Mouse (Mus musculus) hindbrain, embryonic 15.5 days (tissue): ENCODE measurements around the gene Sh3bp2. TPM values are rescaled to one million over a fixed set of nuclear protein-coding genes. Genes with fewer than 3 reads are reported as not detected.
A peak's percentile ranks its signal among the peaks of the same experiment; 100 is the strongest.
"Not testable (repeated sequence)": the region's sequence is repeated elsewhere in the genome, so short reads cannot be mapped to it uniquely, and the experiment has no call there.

ENCODE experiments used
- ATAC-seq: fragments of 200-750 bp; cut with Nextera tagmentation; 2 replicates; pipeline ENCODE4 v1.8.0; 2017; ENCODE audit warnings: low read depth, moderate number of reproducible peaks, moderate TSS enrichment; ENCODE audit not compliant: low FRiP score
- H3K27ac ChIP-seq: fragments of 300-500 bp; sonication (generic); replicated peaks from 2 replicates; pipeline ENCODE4 v1.5.1; 2015; ENCODE audit warnings: mild to moderate bottlenecking, inconsistent platforms
- H3K27me3 ChIP-seq: fragments of 300-500 bp; sonication (generic); 2 replicates; pipeline ENCODE4 v1.6.1; 2015; ENCODE audit warnings: control low read depth, inconsistent platforms
- H3K36me3 ChIP-seq: fragments of 300-500 bp; sonication (generic); 2 replicates; pipeline ENCODE4 v1.6.1; 2015; ENCODE audit warnings: control low read depth, inconsistent platforms
- H3K4me1 ChIP-seq: fragments of 300-500 bp; sonication (generic); replicated peaks from 2 replicates; pipeline ENCODE4 v1.6.1; 2015; ENCODE audit warnings: control low read depth, inconsistent platforms
- H3K4me2 ChIP-seq: fragments of 300-500 bp; sonication (generic); 2 replicates; pipeline ENCODE4 v1.6.1; 2015; ENCODE audit warnings: moderate library complexity, mild to moderate bottlenecking, inconsistent platforms
- H3K4me3 ChIP-seq: fragments of 300-500 bp; sonication (generic); 2 replicates; pipeline ENCODE4 v1.5.1; 2015; ENCODE audit warnings: mild to moderate bottlenecking, inconsistent platforms
- H3K9ac ChIP-seq: fragments of 300-500 bp; sonication (generic); 2 replicates; pipeline ENCODE4 v1.6.1; 2015; ENCODE audit warnings: inconsistent platforms
- H3K9me3 ChIP-seq: fragments of 300-500 bp; sonication (generic); 2 replicates; pipeline ENCODE4 v1.6.1; 2016; ENCODE audit warnings: control low read depth, inconsistent platforms
- WGBS: fragments of 180-500 bp; shearing (Covaris S2); methylation state at CpG from one replicate; pipeline ENCODE4 v1.1.7; 2015; 5-methylcytosine and 5-hydroxymethylcytosine counted together
- polyA plus RNA-seq: library from polyadenylated mRNA; unstranded; fragments of >200 nt; fragmentation: Nextera tagmentation; extraction: Ambion mirVana; gene quantifications from 2 replicates; pipeline ENCODE4 v1.2.1, GENCODE M21; 2015

Sh3bp2 gene
- polyA plus RNA-seq, 1 experiment from 2014 or later, result 20.6 TPM

- H3K9ac ChIP-seq, result peak overlapping the region; percentile 97
- peaks cover 24% of the 10 kb centered on the region for H3K4me1 ChIP-seq
- ATAC-seq, result peak; percentile 36
- H3K36me3 ChIP-seq, result peaks cover 16% of the 10 kb centered on the region
- peak overlapping the region; percentile 82 for H3K27ac ChIP-seq
- WGBS, result 28% methylated on average over 8 of the region's 8 CpGs
- H3K4me2 ChIP-seq, result peak overlapping the region; percentile 73
- no peaks in the 10 kb centered on the region for H3K27me3 ChIP-seq
- peak overlapping the region; percentile 85 for H3K4me3 ChIP-seq
- no peaks in the 10 kb centered on the region for H3K9me3 ChIP-seq
Measured at GRCm38 (mm10) chr5:34549135-34549482, 23.5 kb downstream of the Sh3bp2 start.

GRCm38 (mm10) chr5:34549483-34550221 lies 24.0 kb downstream of the Sh3bp2 start:
- Histone ChIP-seq H3K4me3 (peak overlapping the region; percentile 85), H3K9me3 (no peaks in the 10 kb centered on the region), H3K27ac (peak overlapping the region; percentile 82), H3K9ac (peak overlapping the region; percentile 97), H3K4me1 (peaks cover 24% of the 10 kb centered on the region), H3K36me3 (peaks cover 20% of the 10 kb centered on the region), H3K4me2 (peak overlapping the region; percentile 73), H3K27me3 (no peaks in the 10 kb centered on the region)
- ATAC-seq, result peak; percentile 94
- WGBS, result under 1% methylated on average over 42 of the region's 49 CpGs

- no peaks in the 10 kb centered on the region for H3K9me3 ChIP-seq
- H3K4me3 ChIP-seq, result peak overlapping the region; percentile 85
- peaks cover 24% of the 10 kb centered on the region for H3K4me1 ChIP-seq
- H3K4me2 ChIP-seq, result peak overlapping the region; percentile 73
- H3K36me3 ChIP-seq, result peaks cover 25% of the 10 kb centered on the region
- H3K9ac ChIP-seq, result peak overlapping the region; percentile 97
- 5% methylated on average over 6 of the region's 6 CpGs for WGBS
- peak; percentile 4; the same call in 1 of the 2 replicates for ATAC-seq
- H3K27me3 ChIP-seq, result no peaks in the 10 kb centered on the region
- H3K27ac ChIP-seq, result peak overlapping the region; percentile 82
Measured at GRCm38 (mm10) chr5:34550251-34550650, 24.6 kb downstream of the Sh3bp2 start.

GRCm38 (mm10) chr5:34551821-34552220 lies 26.2 kb downstream of the Sh3bp2 start:
- WGBS, result 85% methylated on average over 4 of the region's 4 CpGs
- Histone ChIP-seq H3K9ac (no peak overlapping the region), H3K27ac (no peak overlapping the region), H3K9me3 (no peaks in the 10 kb centered on the region), H3K36me3 (peaks cover 39% of the 10 kb centered on the region), H3K27me3 (no peaks in the 10 kb centered on the region), H3K4me3 (no peak overlapping the region), H3K4me1 (peaks cover 24% of the 10 kb centered on the region), H3K4me2 (no peak overlapping the region)
- no peak for ATAC-seq

- Histone ChIP-seq H3K4me3 (no peak overlapping the region), H3K4me1 (peaks cover 6% of the 10 kb centered on the region), H3K4me2 (no peak overlapping the region), H3K9ac (no peak overlapping the region), H3K27ac (no peak overlapping the region), H3K27me3 (no peaks in the 10 kb centered on the region), H3K9me3 (no peaks in the 10 kb centered on the region), H3K36me3 (peaks cover 45% of the 10 kb centered on the region)
- WGBS, result 85% methylated on average over 1 of the region's 1 CpGs
- ATAC-seq, result no peak
Measured at GRCm38 (mm10) chr5:34563854-34564253, 38.2 kb downstream of the Sh3bp2 start.

- no peak overlapping the region for H3K4me2 ChIP-seq
- 88% methylated on average over 4 of the region's 4 CpGs for WGBS
- H3K9ac ChIP-seq, result no peak overlapping the region
- no peaks in the 10 kb centered on the region for H3K27me3 ChIP-seq
- peaks cover 41% of the 10 kb centered on the region for H3K36me3 ChIP-seq
- H3K4me3 ChIP-seq, result no peak overlapping the region
- no peak overlapping the region for H3K27ac ChIP-seq
- no peaks in the 10 kb centered on the region for H3K9me3 ChIP-seq
- ATAC-seq, result no peak
- H3K4me1 ChIP-seq, result peaks cover 6% of the 10 kb centered on the region
Measured at GRCm38 (mm10) chr5:34564291-34564690, 38.7 kb downstream of the Sh3bp2 start.

GRCm38 (mm10) chr5:34565545-34566283 lies 40.1 kb downstream of the Sh3bp2 start:
- no peak overlapping the region for H3K9ac ChIP-seq
- peaks cover 27% of the 10 kb centered on the region for H3K36me3 ChIP-seq
- peak; percentile 66; the same call in 1 of the 2 replicates for ATAC-seq
- no peak overlapping the region for H3K4me3 ChIP-seq
- WGBS, result 61% methylated on average over 7 of the region's 7 CpGs
- H3K27ac ChIP-seq, result peak overlapping the region; percentile 69
- H3K4me2 ChIP-seq, result no peak overlapping the region
- H3K9me3 ChIP-seq, result no peaks in the 10 kb centered on the region
- peaks cover 6% of the 10 kb centered on the region for H3K4me1 ChIP-seq
- H3K27me3 ChIP-seq, result no peaks in the 10 kb centered on the region

GRCm38 (mm10) chr5:34571551-34571950 lies 45.9 kb downstream of the Sh3bp2 start:
- H3K27ac ChIP-seq, result no peak overlapping the region
- no peak overlapping the region for H3K4me3 ChIP-seq
- no peak overlapping the region for H3K4me2 ChIP-seq
- no peaks in the 10 kb centered on the region for H3K27me3 ChIP-seq
- ATAC-seq, result no peak
- no peaks in the 10 kb centered on the region for H3K36me3 ChIP-seq
- H3K9ac ChIP-seq, result no peak overlapping the region
- H3K4me1 ChIP-seq, result peaks cover 22% of the 10 kb centered on the region
- no peaks in the 10 kb centered on the region for H3K9me3 ChIP-seq
- whole genome bisulfite sequencing, result 85% methylated on average over 3 of the region's 3 CpGs

- Histone ChIP-seq H3K4me1 (peaks cover 22% of the 10 kb centered on the region), H3K27ac (peak overlapping the region; percentile 94), H3K4me2 (peak overlapping the region; percentile 61), H3K4me3 (peak overlapping the region; percentile 99), H3K9ac (peak overlapping the region; percentile 100; the same call in 1 of the 2 replicates)
- not testable (repeated sequence) for H3K36me3 ChIP-seq, H3K27me3 ChIP-seq, H3K9me3 ChIP-seq, ATAC-seq
- 50% methylated on average over 4 of the region's 4 CpGs for WGBS
Measured at GRCm38 (mm10) chr5:34572568-34572967, 46.9 kb downstream of the Sh3bp2 start.

GRCm38 (mm10) chr5:34573268-34574221 lies 47.9 kb downstream of the Sh3bp2 start, which contains the start of gene Add1:
TSS of gene Add1 (plus strand) at chr5:34573664.
- WGBS, result under 1% methylated on average over 78 of the region's 84 CpGs
- H3K9ac ChIP-seq, result peak within 1 kb of the TSS; percentile 100
- H3K9me3 ChIP-seq, result no peaks in the 10 kb centered on the region
- H3K27ac ChIP-seq, result peak within 1 kb of the TSS; percentile 94
- peaks cover 22% of the 10 kb centered on the region for H3K4me1 ChIP-seq
- ATAC-seq, result peak; percentile 100
- peak within 1 kb of the TSS; percentile 99 for H3K4me3 ChIP-seq
- H3K36me3 ChIP-seq, result no peaks in the 10 kb centered on the region
- H3K27me3 ChIP-seq, result no peaks in the 10 kb centered on the region
- peak within 1 kb of the TSS; percentile 83 for H3K4me2 ChIP-seq

GRCm38 (mm10) chr5:34574721-34575120 lies 49.1 kb downstream of the Sh3bp2 start:
- Histone ChIP-seq H3K27ac (no peak overlapping the region; the same call in 1 of the 2 replicates), H3K9ac (peak overlapping the region; percentile 100), H3K4me1 (peaks cover 22% of the 10 kb centered on the region), H3K4me3 (peak overlapping the region; percentile 99), H3K4me2 (peak overlapping the region; percentile 83), H3K9me3 (no peaks in the 10 kb centered on the region), H3K27me3 (no peaks in the 10 kb centered on the region), H3K36me3 (no peaks in the 10 kb centered on the region)
- 51% methylated on average over 10 of the region's 10 CpGs for WGBS
- no peak for ATAC-seq
